Mouse (Mus musculus) Patski (cell line): ENCODE data around the gene Numa1. TPM values are rescaled to one million over a fixed set of nuclear protein-coding genes. Genes with fewer than 3 reads are reported as not detected.

Experiments used
- ATAC-seq: fragments of 100-300 bp; one replicate; pipeline ENCODE4 v1.8.0; 2021
- CTCF ChIA-PET: fragments of 350-600 bp; sonication (Branson Sonifier 250); formaldehyde crosslinking; loops from one replicate; lab custom pipeline; 2022; ENCODE audit warnings: inconsistent platforms; lab: Charles Lee
- POLR2A ChIA-PET: fragments of 350-600 bp; sonication (Branson Sonifier 250); formaldehyde crosslinking; loops from one replicate; lab custom pipeline; 2022; ENCODE audit warnings: antibody characterized with exemption, inconsistent platforms; lab: Charles Lee
- DNase-seq: peaks from one replicate; pipeline ENCODE4 v3.0.0-alpha.2; 2011; ENCODE audit warnings: low read depth, low spot score
- H3K27me3 ChIP-seq: fragments of 371-371 bp; one replicate; pipeline ENCODE4 v1.5.1; 2021
- CTCF ChIP-seq: fragments of 100-300 bp; IDR thresholded peaks from one replicate; pipeline ENCODE4 v1.5.1; 2021
- in situ Hi-C: fragments of 300-500 bp; cut with MboI; formaldehyde crosslinking; loops from 3 replicates; pipeline ENCODE4 v1.11.1; 2018; ENCODE audit warnings: low pct_unique_long_range_greater_than_20kb, mixed read lengths
- polyA plus RNA-seq: library from polyadenylated mRNA; unstranded; gene quantifications from one replicate; pipeline ENCODE4 v1.2.3, GENCODE M21; 2021

Numa1 gene
- polyA plus RNA-seq, 1 experiment from 2014 or later: 156 TPM

- no peaks in the 10 kb centered on the region for H3K27me3 ChIP-seq
- in situ Hi-C loops: no loop called here
- CTCF ChIA-PET: no interaction called here
- POLR2A ChIA-PET: interaction anchor here (0.9 to 1.5 kb wide), 3 partner anchors 9 to 41 kb away, joined by 3 read pairs; no protein-coding TSS in a partner anchor
- no peak for TF ChIP-seq CTCF
- peak; percentile 13 for ATAC-seq
- DNase-seq: peak; percentile 31
Observed at GRCm38 (mm10) chr7:101970821-101971461, 37.0 kb downstream of the Numa1 start.

- CTCF ChIA-PET: no interaction called here
- ATAC-seq (peak; percentile 5), DNase-seq (no peak)
Observed at GRCm38 (mm10) chr7:101971721-101972120, 37.8 kb downstream of the Numa1 start.

GRCm38 (mm10) chr7:101973730-101974129 is 39.8 kb downstream of the Numa1 start:
- no peaks in the 10 kb centered on the region for H3K27me3 ChIP-seq
- POLR2A ChIA-PET: interaction anchor here (1.3 kb wide), 1 partner anchor 58 kb away, joined by 3 read pairs; no protein-coding TSS in a partner anchor
- DNase-seq: no peak
- CTCF ChIA-PET: no interaction called here
- ATAC-seq: no peak
- in situ Hi-C loops: no loop called here
- TF ChIP-seq CTCF: no peak

More at GRCm38 (mm10) chr7:101971721-101972120, 37.8 kb downstream of the Numa1 start:
- no peaks in the 10 kb centered on the region for H3K27me3 ChIP-seq
- TF ChIP-seq CTCF: no peak
- in situ Hi-C loops: no loop called here
- POLR2A ChIA-PET: interaction anchor here (1.2 kb wide), 1 partner anchor 27 kb away, joined by 3 read pairs; no protein-coding TSS in a partner anchor

DNA sequence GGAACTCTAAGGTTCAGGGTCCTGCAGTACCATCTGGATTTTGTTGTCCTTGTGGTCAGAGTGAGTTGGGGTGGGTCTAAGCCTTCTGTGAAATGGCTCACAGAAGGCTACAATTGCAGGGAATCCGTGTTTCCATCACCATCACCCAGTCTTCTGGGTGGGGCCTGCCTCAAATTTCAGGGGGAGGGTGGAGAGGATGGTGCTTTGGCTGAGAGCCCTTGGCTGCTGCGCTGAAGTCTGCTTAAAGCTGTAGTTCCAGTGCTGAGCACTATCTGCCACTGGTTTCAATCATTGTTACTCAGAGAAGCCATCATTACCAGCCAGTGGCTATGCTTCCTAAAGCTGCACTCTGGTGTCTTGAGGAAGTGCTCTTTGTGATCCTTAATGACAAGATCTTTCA is 40.6 kb downstream of the Numa1 start:
- no peak for TF ChIP-seq CTCF
- ATAC-seq (no peak), DNase-seq (no peak)
- in situ Hi-C loops: no loop called here
- POLR2A ChIA-PET: interaction anchor here (1.2 to 1.3 kb wide), 2 partner anchors 58 to 88 kb away, joined by 3 read pairs; no protein-coding TSS in a partner anchor
- H3K27me3 ChIP-seq: no peaks in the 10 kb centered on the region
- CTCF ChIA-PET: interaction anchor here (1.0 kb wide), 1 partner anchor 24 kb away, joined by 4 read pairs; no protein-coding TSS in a partner anchor

- ChIA-PET CTCF (interaction anchor here (0.7 to 3.2 kb wide), 2 partner anchors 12 to 16 kb away, joined by 3 to 12 read pairs; no protein-coding TSS in a partner anchor), POLR2A (interaction anchor here (1.2 to 1.3 kb wide), 2 partner anchors 13 to 14 kb away, joined by 3 read pairs; no protein-coding TSS in a partner anchor)
- ATAC-seq (no peak), DNase-seq (no peak)
- no peaks in the 10 kb centered on the region for H3K27me3 ChIP-seq
- TF ChIP-seq CTCF: no peak
- in situ Hi-C loops: no loop called here
Observed at GRCm38 (mm10) chr7:101982735-101983134, 48.8 kb downstream of the Numa1 start.

DNA sequence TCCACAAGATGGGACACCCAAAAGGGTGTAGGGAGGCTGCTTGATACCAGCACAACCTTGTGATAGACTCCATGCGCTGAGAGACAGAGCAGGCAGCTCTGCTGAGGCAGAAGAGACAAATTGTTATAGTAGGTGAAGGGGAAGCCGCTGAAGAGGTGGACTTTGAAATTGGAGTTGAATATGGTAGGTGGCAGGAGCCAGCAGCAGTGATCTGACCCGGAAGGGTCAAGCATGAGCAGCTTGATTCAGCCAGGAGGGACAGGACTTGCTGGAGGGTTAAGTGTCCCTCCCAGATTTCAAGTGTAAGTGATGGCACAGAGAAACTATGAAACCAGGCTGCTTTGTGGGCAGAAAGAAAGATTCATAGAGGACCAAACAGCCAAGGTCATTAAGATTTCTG is 51.2 kb downstream of the Numa1 start:
- POLR2A ChIA-PET: no interaction called here
- H3K27me3 ChIP-seq: no peaks in the 10 kb centered on the region
- DNase-seq (no peak), ATAC-seq (no peak)
- CTCF ChIA-PET: interaction anchor here (1.2 kb wide), 1 partner anchor 14 kb away, joined by 6 read pairs; no protein-coding TSS in a partner anchor
- in situ Hi-C loops: no loop called here
- no peak for TF ChIP-seq CTCF

- ChIA-PET CTCF (interaction anchor here (1.5 to 4.3 kb wide), 3 partner anchors 10 to 30 kb away, joined by 4 to 12 read pairs (median 7); no protein-coding TSS in a partner anchor), POLR2A (interaction anchor here (0.6 to 1.5 kb wide), 2 partner anchors 19 to 316 kb away, joined by 3 read pairs; no protein-coding TSS in a partner anchor)
- in situ Hi-C loops: no loop called here
- TF ChIP-seq CTCF: no peak
- DNase-seq (no peak), ATAC-seq (no peak)
- H3K27me3 ChIP-seq: no peaks in the 10 kb centered on the region
Observed at GRCm38 (mm10) chr7:101994241-101994640, 60.3 kb downstream of the Numa1 start.

GRCm38 (mm10) chr7:101998194-101998927 is 64.5 kb downstream of the Numa1 start:
- ATAC-seq (peak; percentile 32), DNase-seq (no peak)
- ChIA-PET CTCF (interaction anchor here (0.9 to 3.7 kb wide), 16 partner anchors 8 to 80 kb away, joined by 3 to 40 read pairs (median 5); partner anchors contain the start of gene Il18bp), POLR2A (interaction anchor here (0.6 to 1.4 kb wide), 3 partner anchors 11 to 33 kb away, joined by 3 to 5 read pairs (median 3); no protein-coding TSS in a partner anchor)
- no peaks in the 10 kb centered on the region for H3K27me3 ChIP-seq
- TF ChIP-seq CTCF: no peak
- in situ Hi-C loops: no loop called here

DNA sequence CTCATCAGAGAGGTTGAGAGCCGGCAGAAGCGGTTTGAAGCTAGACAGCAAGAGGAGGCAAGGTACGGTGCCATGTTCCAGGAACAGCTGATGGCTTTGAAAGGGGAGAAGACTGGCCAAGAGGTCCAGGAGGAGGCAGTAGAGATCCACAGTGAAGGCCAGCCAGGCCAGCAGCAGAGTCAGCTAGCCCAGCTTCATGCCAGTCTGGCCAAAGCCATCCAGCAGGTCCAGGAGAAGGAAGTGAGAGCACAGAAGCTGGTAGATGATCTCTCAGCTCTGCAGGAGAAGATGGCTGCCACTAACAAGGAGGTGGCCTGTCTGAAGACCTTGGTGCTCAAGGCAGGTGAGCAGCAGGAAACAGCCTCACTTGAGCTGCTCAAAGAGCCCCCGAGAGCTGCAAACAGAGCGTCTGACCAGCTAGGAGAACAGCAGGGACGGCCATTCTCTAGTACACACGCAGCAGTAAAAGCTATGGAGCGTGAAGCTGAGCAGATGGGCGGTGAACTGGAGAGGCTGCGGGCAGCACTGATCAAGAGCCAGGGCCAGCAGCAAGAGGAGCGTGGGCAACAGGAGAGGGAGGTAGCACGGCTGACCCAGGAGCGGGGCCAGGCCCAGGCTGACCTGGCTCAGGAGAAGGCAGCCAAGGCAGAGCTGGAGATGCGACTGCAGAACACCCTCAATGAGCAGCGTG is 65.7 kb downstream of the Numa1 start:
- in situ Hi-C loops: no loop called here
- DNase-seq: no peak

More for the DNA sequence above, 65.7 kb downstream of the Numa1 start:
- no peak for TF ChIP-seq CTCF
- POLR2A ChIA-PET: interaction anchor here (0.8 to 1.1 kb wide), 3 partner anchors 9 to 13 kb away, joined by 3 read pairs; no protein-coding TSS in a partner anchor
- ATAC-seq: no peak
- no peaks in the 10 kb centered on the region for H3K27me3 ChIP-seq
- CTCF ChIA-PET: interaction anchor here (0.9 to 3.7 kb wide), 15 partner anchors 9 to 82 kb away, joined by 3 to 40 read pairs (median 5); partner anchors contain the start of gene Il18bp
